In genomic region chr11:121174234-121174633, GRCm38 (mm10) we compare ENCODE assay signal across 40 mouse cellular contexts. TPM values are rescaled to one million over a fixed set of nuclear protein-coding genes. Genes with fewer than 3 reads are reported as not detected.
A peak's percentile ranks its signal among the peaks of the same experiment; 100 is the strongest.
DNase-seq lines count a peak whose midpoint lies in the region; ATAC-seq and TF ChIP-seq lines count a peak whose summit lies in the region.
"Had no signal": no experiment of that assay in that cellular context is flagged by ENCODE, and none has a peak within 500 bp of the region (broad histone marks: within the 10 kb centered on the region; RNA-seq: fewer than 3 reads in every experiment).

No protein-coding gene starts in this region.

- 0 out of 2 replicates have a peak overlapping the region, but pooled peaks have one; percentile 26 for H3K27ac ChIP-seq in forebrain, embryonic 12.5 days
- no peak overlapping the region for H3K27ac ChIP-seq in forebrain, embryonic 13.5 days
- 0 out of 2 replicates have a peak overlapping the region, but pooled peaks have one; percentile 4 for H3K27ac ChIP-seq in midbrain, embryonic 12.5 days (replicated peaks)
- no peak overlapping the region for H3K27ac ChIP-seq in midbrain, postnatal 0 days (ENCODE audit: low read depth, low read length)
- H3K27ac ChIP-seq: embryonic facial prominence, embryonic 13.5 days; heart, adult 2 months; hindbrain, embryonic 14.5 days; liver, embryonic 14.5 days; neural tube, embryonic 12.5 days had no signal

- H3K9me3 ChIP-seq in forebrain, embryonic 12.5 days: no peaks in the 10 kb centered on the region
- H3K9me3 ChIP-seq in forebrain, embryonic 13.5 days (replicated peaks): no peaks in the 10 kb centered on the region
- H3K9me3 ChIP-seq in midbrain, embryonic 12.5 days: no peaks in the 10 kb centered on the region
- no peaks in the 10 kb centered on the region for H3K9me3 ChIP-seq in midbrain, postnatal 0 days (ENCODE audit: low read length)
- H3K9me3 ChIP-seq: embryonic facial prominence, embryonic 13.5 days; heart, embryonic 12.5 days; neural tube, embryonic 12.5 days had no signal

- no peak for TF ChIP-seq CTCF in midbrain, postnatal 0 days (IDR thresholded peaks at IDR 0.05)

- no peak overlapping the region for H3K9ac ChIP-seq in forebrain, embryonic 12.5 days
- no peak overlapping the region for H3K9ac ChIP-seq in forebrain, embryonic 13.5 days
- H3K9ac ChIP-seq in midbrain, embryonic 12.5 days (replicated peaks): no peak overlapping the region
- H3K9ac ChIP-seq in midbrain, postnatal 0 days (replicated peaks; ENCODE audit: low read length, poor library complexity, severe bottlenecking): no peak overlapping the region
- H3K9ac ChIP-seq: embryonic facial prominence, embryonic 13.5 days; heart, embryonic 12.5 days; hindbrain, embryonic 14.5 days; liver, embryonic 14.5 days; lung, embryonic 14.5 days; neural tube, embryonic 12.5 days had no signal

- WGBS in forebrain, embryonic 12.5 days: 26% methylated on average over 3 of the region's 3 CpGs
- 36% methylated on average over 3 of the region's 3 CpGs for WGBS in forebrain, embryonic 13.5 days
- WGBS in midbrain, embryonic 12.5 days: 43% methylated on average over 3 of the region's 3 CpGs
- 46% methylated on average over 3 of the region's 3 CpGs for WGBS in midbrain, postnatal 0 days

- H3K4me1 ChIP-seq in forebrain, embryonic 12.5 days: peaks cover 25% of the 10 kb centered on the region
- H3K4me1 ChIP-seq in forebrain, embryonic 13.5 days: peaks cover 20% of the 10 kb centered on the region
- H3K4me1 ChIP-seq in midbrain, embryonic 12.5 days: peaks cover 26% of the 10 kb centered on the region
- H3K4me1 ChIP-seq in midbrain, postnatal 0 days (ENCODE audit: insufficient read depth, low read length): 0 out of 2 replicates have a peak, but pooled peaks cover 5% of the 10 kb centered on the region

- no peak overlapping the region for H3K4me3 ChIP-seq in forebrain, embryonic 12.5 days (replicated peaks)
- no peak overlapping the region for H3K4me3 ChIP-seq in forebrain, embryonic 13.5 days
- H3K4me3 ChIP-seq in midbrain, embryonic 12.5 days: no peak overlapping the region
- H3K4me3 ChIP-seq in midbrain, postnatal 0 days (ENCODE audit: low read depth, low read length): no peak overlapping the region
- H3K4me3 ChIP-seq: embryonic facial prominence, embryonic 13.5 days; heart, adult 2 months; heart, embryonic 12.5 days; myocyte; neural tube, embryonic 12.5 days had no signal

- peak; percentile 24 for DNase-seq in layer of hippocampus, adult 11-12 months (ENCODE audit: low spot score)
- DNase-seq in layer of hippocampus, postnatal 25 days (ENCODE audit: extremely low spot score in 1 of 2, low spot score in 1 of 2): no peak
- no peak for DNase-seq in midbrain, postnatal 0 days (ENCODE audit: low spot score)
- peak; percentile 64 for DNase-seq in brain, adult 2 months (ENCODE audit: low read depth, low spot score)
- no peak for DNase-seq in lung, postnatal 4 days
- DNase-seq: adrenal gland, adult 2 months; adrenal gland, postnatal 36 days; cerebellum, adult 8-10 months; cerebellum, postnatal 25 days; heart, adult 2 months; heart, postnatal 4 days; kidney, adult 11 months; kidney, postnatal 14 days; liver; lung, embryonic 14.5 days; right cerebral cortex, postnatal 14 days had no signal

- ATAC-seq in forebrain, embryonic 12.5 days (ENCODE audit: low FRiP score): no peak
- ATAC-seq in forebrain, embryonic 13.5 days: no peak
- ATAC-seq in midbrain, embryonic 12.5 days (ENCODE audit: low FRiP score, low read depth): no peak
- ATAC-seq in midbrain, postnatal 0 days (ENCODE audit: low FRiP score): no peak
- ATAC-seq: activated CD4-positive, CD25-positive, alpha-beta regulatory T cell, adult 4 months; CD4-positive, CD25-positive, alpha-beta regulatory T cell, adult 4 months; inflammation-experienced regulatory T-cells, adult 6 months; midbrain, embryonic 16.5 days had no signal

- no peak overlapping the region for H3K4me2 ChIP-seq in forebrain, embryonic 12.5 days
- H3K4me2 ChIP-seq in forebrain, embryonic 13.5 days: no peak overlapping the region
- H3K4me2 ChIP-seq in midbrain, embryonic 12.5 days (replicated peaks): no peak overlapping the region
- H3K4me2 ChIP-seq in midbrain, postnatal 0 days (ENCODE audit: low read depth, low read length, poor library complexity, severe bottlenecking): no peak overlapping the region
- H3K4me2 ChIP-seq: embryonic facial prominence, embryonic 13.5 days; heart, embryonic 12.5 days; hindbrain, embryonic 14.5 days; lung, embryonic 14.5 days; neural tube, embryonic 12.5 days had no signal

- no peaks in the 10 kb centered on the region for H3K27me3 ChIP-seq in forebrain, embryonic 12.5 days
- no peaks in the 10 kb centered on the region for H3K27me3 ChIP-seq in forebrain, embryonic 13.5 days
- no peaks in the 10 kb centered on the region for H3K27me3 ChIP-seq in midbrain, embryonic 12.5 days
- no peaks in the 10 kb centered on the region for H3K27me3 ChIP-seq in midbrain, postnatal 0 days (ENCODE audit: insufficient read depth, low read length)
- H3K27me3 ChIP-seq: embryonic facial prominence, embryonic 13.5 days; heart, embryonic 12.5 days; neural tube, embryonic 12.5 days had no signal

- H3K36me3 ChIP-seq in forebrain, embryonic 12.5 days (replicated peaks): no peaks in the 10 kb centered on the region
- no peaks in the 10 kb centered on the region for H3K36me3 ChIP-seq in forebrain, embryonic 13.5 days (ENCODE audit: poor library complexity, severe bottlenecking)
- no peaks in the 10 kb centered on the region for H3K36me3 ChIP-seq in midbrain, embryonic 12.5 days
- H3K36me3 ChIP-seq in midbrain, postnatal 0 days (ENCODE audit: insufficient read depth, low read length): no peaks in the 10 kb centered on the region; the same call in 1 of the 2 replicates
- H3K36me3 ChIP-seq: embryonic facial prominence, embryonic 13.5 days; heart, embryonic 12.5 days; neural tube, embryonic 12.5 days had no signal

RNA-seq across cellular contexts. Expression of gene Uts2r, which starts 14.2 kb away (rescaled TPM):
- not detected in 2 replicates for polyA plus RNA-seq in forebrain, embryonic 12.5 days (2016; fragmentation: Nextera tagmentation; extraction: Ambion mirVana)
- 0.09 TPM in 1 of 2 replicates, not detected in the other for polyA plus RNA-seq in forebrain, embryonic 13.5 days (2015; fragmentation: Nextera tagmentation; extraction: Ambion mirVana)
- total RNA-seq in layer of hippocampus, postnatal 25 days (2021): under 1 TPM; 0.25 to 0.35 TPM
- polyA plus RNA-seq in midbrain, embryonic 12.5 days (2016; fragmentation: Nextera tagmentation; extraction: Ambion mirVana): 0.10 TPM in 1 of 2 replicates, not detected in the other
- 0.33 and 0.66 TPM in 2 replicates for total RNA-seq in midbrain, postnatal 0 days (2014; rRNA removed)
- 1.1 and 1.5 TPM in 2 replicates for polyA plus RNA-seq in midbrain, postnatal 0 days (2015; fragmentation: Nextera tagmentation; extraction: Ambion mirVana)
- total RNA-seq: adrenal gland, adult 2 months; adrenal gland, postnatal 36 days; left cerebral cortex, postnatal 14 days; megakaryocyte, adult 5-6 weeks had no signal
- polyA plus RNA-seq: activated CD4-positive, CD25-positive, alpha-beta regulatory T cell, adult 4 months; CD4-positive, CD25-positive, alpha-beta regulatory T cell, adult 4 months; embryonic facial prominence, embryonic 13.5 days; heart, embryonic 12.5 days; heart, postnatal 0 days; inflammation-experienced regulatory T-cells, adult 6 months; kidney, embryonic 14.5 days; limb, embryonic 11.5 days; liver, embryonic 14.5 days; lung, embryonic 14.5 days; small intestine, adult 2 months; stomach, embryonic 14.5 days had no signal

RNA-seq across cellular contexts. Expression of gene Tex19.1, which starts 28.3 kb away (rescaled TPM):
- polyA plus RNA-seq in forebrain, embryonic 12.5 days (2016; fragmentation: Nextera tagmentation; extraction: Ambion mirVana): not detected in 2 replicates
- polyA plus RNA-seq in forebrain, embryonic 13.5 days (2015; fragmentation: Nextera tagmentation; extraction: Ambion mirVana): not detected in 2 replicates
- not detected for total RNA-seq in layer of hippocampus, postnatal 25 days (2021)
- not detected in 2 replicates for polyA plus RNA-seq in midbrain, embryonic 12.5 days (2016; fragmentation: Nextera tagmentation; extraction: Ambion mirVana)
- not detected in 2 replicates for total RNA-seq in midbrain, postnatal 0 days (2014; rRNA removed)
- not detected in 2 replicates for polyA plus RNA-seq in midbrain, postnatal 0 days (2015; fragmentation: Nextera tagmentation; extraction: Ambion mirVana)
- total RNA-seq: adrenal gland, adult 2 months; adrenal gland, postnatal 36 days; gastrocnemius, adult 18-20 months; heart, adult 2 months; heart, postnatal 4 days; layer of hippocampus, adult 8-10 months; left cerebral cortex, adult 18-20 months; left cerebral cortex, postnatal 14 days; megakaryocyte, adult 5-6 weeks had no signal
- polyA plus RNA-seq: activated CD4-positive, CD25-positive, alpha-beta regulatory T cell, adult 4 months; heart, adult 2 months; heart, postnatal 0 days; hindbrain, embryonic 14.5 days; inflammation-experienced regulatory T-cells, adult 6 months; kidney, embryonic 14.5 days; lung, embryonic 14.5 days; midbrain, embryonic 16.5 days; myocyte; neural tube, embryonic 12.5 days; small intestine, adult 2 months; stomach, embryonic 14.5 days; thymus, postnatal 0 days had no signal

RNA-seq across cellular contexts. Expression of gene Hexdc, which starts 30.0 kb away (rescaled TPM):
- polyA plus RNA-seq in forebrain, embryonic 12.5 days (2016; fragmentation: Nextera tagmentation; extraction: Ambion mirVana): 7.9 and 8.4 TPM in 2 replicates
- polyA plus RNA-seq in forebrain, embryonic 13.5 days (2015; fragmentation: Nextera tagmentation; extraction: Ambion mirVana): 11.4 and 12.0 TPM in 2 replicates
- total RNA-seq in layer of hippocampus, postnatal 25 days (2021): 10 to 100 TPM; 22.1 to 26.5 TPM
- polyA plus RNA-seq in midbrain, embryonic 12.5 days (2016; fragmentation: Nextera tagmentation; extraction: Ambion mirVana): 11.6 and 11.9 TPM in 2 replicates
- total RNA-seq in midbrain, postnatal 0 days (2014; rRNA removed): 85.2 and 87.4 TPM in 2 replicates
- polyA plus RNA-seq in midbrain, postnatal 0 days (2015; fragmentation: Nextera tagmentation; extraction: Ambion mirVana): 37.4 and 38.1 TPM in 2 replicates

RNA-seq across cellular contexts. Expression of gene Ogfod3, which starts 30.3 kb away (rescaled TPM):
- 16.1 and 19.7 TPM in 2 replicates for polyA plus RNA-seq in forebrain, embryonic 12.5 days (2016; fragmentation: Nextera tagmentation; extraction: Ambion mirVana)
- polyA plus RNA-seq in forebrain, embryonic 13.5 days (2015; fragmentation: Nextera tagmentation; extraction: Ambion mirVana): 16.8 and 17.2 TPM in 2 replicates
- total RNA-seq in layer of hippocampus, postnatal 25 days (2021): 1 to 10 TPM; 7.1 to 7.3 TPM
- 17.3 and 18.5 TPM in 2 replicates for polyA plus RNA-seq in midbrain, embryonic 12.5 days (2016; fragmentation: Nextera tagmentation; extraction: Ambion mirVana)
- total RNA-seq in midbrain, postnatal 0 days (2014; rRNA removed): 8.9 and 12.0 TPM in 2 replicates
- 25.2 and 32.5 TPM in 2 replicates for polyA plus RNA-seq in midbrain, postnatal 0 days (2015; fragmentation: Nextera tagmentation; extraction: Ambion mirVana)

RNA-seq across cellular contexts. Expression of gene Cybc1, which starts 54.9 kb away (rescaled TPM):
- 33.3 and 34.0 TPM in 2 replicates for polyA plus RNA-seq in forebrain, embryonic 12.5 days (2016; fragmentation: Nextera tagmentation; extraction: Ambion mirVana)
- polyA plus RNA-seq in forebrain, embryonic 13.5 days (2015; fragmentation: Nextera tagmentation; extraction: Ambion mirVana): 37.0 and 41.2 TPM in 2 replicates
- total RNA-seq in layer of hippocampus, postnatal 25 days (2021): 10 to 100 TPM; 23.3 to 24.0 TPM
- polyA plus RNA-seq in midbrain, embryonic 12.5 days (2016; fragmentation: Nextera tagmentation; extraction: Ambion mirVana): 38.8 and 41.1 TPM in 2 replicates
- 26.5 and 29.1 TPM in 2 replicates for total RNA-seq in midbrain, postnatal 0 days (2014; rRNA removed)
- 18.7 and 20.9 TPM in 2 replicates for polyA plus RNA-seq in midbrain, postnatal 0 days (2015; fragmentation: Nextera tagmentation; extraction: Ambion mirVana)

Comparison
In these comparisons a context has a peak if more than half of its experiments do, and no peak if none do; other contexts are left out.
1. H3K27ac ChIP-seq: peak in forebrain, embryonic 12.5 days (single experiment) and midbrain, embryonic 12.5 days (single experiment); none in forebrain, embryonic 13.5 days (single experiment) and midbrain, postnatal 0 days (single experiment).
2. DNase-seq: peak in layer of hippocampus, adult 11-12 months (single experiment) and brain, adult 2 months (single experiment); none in layer of hippocampus, postnatal 25 days (0 of 2), midbrain, postnatal 0 days (single experiment) and lung, postnatal 4 days (0 of 2).